Mouse (Mus musculus) hindbrain, postnatal 0 days (tissue): ENCODE results near the gene Acoxl. TPM values are rescaled to one million over a fixed set of nuclear protein-coding genes. Genes with fewer than 3 reads are reported as not detected.

Experiments used
- ATAC-seq: fragments of 200-750 bp; cut with Nextera tagmentation; 2 replicates; pipeline ENCODE4 v1.8.0; 2017; ENCODE audit warnings: mild to moderate bottlenecking, moderate TSS enrichment, moderate library complexity
- DNase-seq: peaks from one replicate; pipeline ENCODE4 v3.0.0-alpha.2; 2015; ENCODE audit warnings: low spot score
- H3K27ac ChIP-seq: fragments of 300-500 bp; sonication (generic); 2 replicates; pipeline ENCODE4 v1.5.1; 2014; ENCODE audit warnings: mild to moderate bottlenecking
- H3K27me3 ChIP-seq: fragments of 300-500 bp; sonication (generic); 2 replicates; pipeline ENCODE4 v1.6.1; 2014; ENCODE audit warnings: low read length, mixed read lengths; ENCODE audit not compliant: insufficient read depth
- H3K36me3 ChIP-seq: fragments of 300-500 bp; sonication (generic); 2 replicates; pipeline ENCODE4 v1.6.1; 2014; ENCODE audit warnings: low read length, mixed read lengths; ENCODE audit not compliant: insufficient read depth
- H3K4me1 ChIP-seq: fragments of 300-500 bp; sonication (generic); 2 replicates; pipeline ENCODE4 v1.6.1; 2014; ENCODE audit warnings: antibody characterized with exemption, low read length, mixed read lengths; ENCODE audit not compliant: insufficient read depth
- H3K4me2 ChIP-seq: fragments of 300-500 bp; sonication (generic); 2 replicates; pipeline ENCODE4 v1.6.1; 2014; ENCODE audit warnings: low read depth, mild to moderate bottlenecking, low read length, moderate library complexity, mixed read lengths
- H3K4me3 ChIP-seq: fragments of 300-500 bp; sonication (generic); 2 replicates; pipeline ENCODE4 v1.5.1; 2014; ENCODE audit warnings: low read length
- H3K9ac ChIP-seq: fragments of 300-500 bp; sonication (generic); replicated peaks from 2 replicates; pipeline ENCODE4 v1.6.1; 2014; ENCODE audit warnings: mild to moderate bottlenecking, low read length, moderate library complexity, mixed read lengths
- H3K9me3 ChIP-seq: fragments of 300-500 bp; sonication (generic); 2 replicates; pipeline ENCODE4 v1.6.1; 2016; ENCODE audit warnings: low read length, mixed read lengths
- CTCF ChIP-seq: IDR thresholded peaks from 2 replicates; pipeline ENCODE4 v1.5.1; 2016; ENCODE audit warnings: antibody characterized with exemption, control low read depth, low read depth
- WGBS: fragments of 180-500 bp; shearing (Covaris S2); extraction: QIAGEN DNeasy Blood & Tissue Kit; methylation state at CpG from one replicate; pipeline ENCODE4 v1.1.7; 2014; 5-methylcytosine and 5-hydroxymethylcytosine counted together
- polyA plus RNA-seq: library from polyadenylated mRNA; unstranded; fragments of >200 nt; fragmentation: Nextera tagmentation; extraction: Ambion mirVana; gene quantifications from 2 replicates; pipeline ENCODE4 v1.2.1, GENCODE M21; 2015
- total RNA-seq: library from RNA; depleted of rRNA; stranded (reverse); fragments of >200 nt; gene quantifications from 2 replicates; pipeline ENCODE4 v1.2.3, GENCODE M21; 2014

Acoxl gene
- total and polyA plus RNA-seq, 2 experiments from 2014 or later = 0.29 to 0.47 TPM

DNA sequence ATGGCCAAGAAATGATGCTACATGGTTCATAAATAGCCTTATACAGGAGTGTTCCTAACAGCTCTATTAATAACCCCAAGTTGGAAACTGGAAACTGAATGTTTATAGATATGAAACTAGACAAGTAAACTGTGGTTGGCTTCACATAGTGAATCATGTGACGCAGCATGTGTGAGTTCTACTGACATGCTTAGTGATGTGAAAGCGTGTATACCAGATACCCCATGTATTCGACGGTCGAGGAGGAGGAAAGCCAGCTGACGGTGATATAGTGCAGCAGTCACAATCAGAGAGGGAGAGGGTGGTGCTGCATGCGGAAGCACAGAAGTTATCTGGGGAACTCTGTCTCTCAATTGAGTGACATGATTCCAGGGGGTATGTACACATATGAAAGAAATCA is 222.8 kb downstream of the Acoxl start:
- DNase-seq (no peak), ATAC-seq (no peak)
- H3K36me3 ChIP-seq = no peaks in the 10 kb centered on the region
- no peaks in the 10 kb centered on the region for H3K27me3 ChIP-seq
- H3K9me3 ChIP-seq = no peaks in the 10 kb centered on the region
- no peaks in the 10 kb centered on the region for H3K4me1 ChIP-seq
- H3K27ac ChIP-seq = no peak overlapping the region
- TF ChIP-seq CTCF = no peak
- H3K4me3 ChIP-seq = no peak overlapping the region
- no peak overlapping the region for H3K4me2 ChIP-seq
- WGBS = 82% methylated on average over 7 of the region's 7 CpGs
- no peak overlapping the region for H3K9ac ChIP-seq

DNA sequence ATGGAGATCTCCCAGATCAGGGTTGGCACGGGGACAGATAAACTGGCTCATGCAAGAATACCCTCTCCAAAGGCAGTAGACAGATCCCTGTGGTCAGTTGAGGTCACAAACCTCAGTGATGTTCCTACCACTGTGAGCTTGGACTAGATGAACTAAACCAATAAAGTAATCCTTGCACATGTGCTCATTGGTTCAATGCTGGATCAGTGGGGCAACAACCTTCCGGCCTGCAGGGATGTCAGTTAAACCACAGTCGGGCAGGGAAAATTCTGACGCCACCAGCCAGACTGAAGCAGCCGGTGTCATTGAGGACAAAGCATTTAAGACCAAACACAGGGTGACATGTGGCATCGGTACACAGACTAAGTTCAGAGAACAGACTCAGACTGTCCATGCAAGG is 224.1 kb downstream of the Acoxl start:
- ATAC-seq (no peak), DNase-seq (no peak)
- WGBS = 93% methylated on average over 6 of the region's 6 CpGs
- TF ChIP-seq CTCF = no peak
- Histone ChIP-seq H3K27me3 (no peaks in the 10 kb centered on the region), H3K4me1 (no peaks in the 10 kb centered on the region), H3K4me2 (no peak overlapping the region), H3K9ac (no peak overlapping the region), H3K27ac (no peak overlapping the region), H3K4me3 (no peak overlapping the region), H3K36me3 (no peaks in the 10 kb centered on the region), H3K9me3 (no peaks in the 10 kb centered on the region)

DNA sequence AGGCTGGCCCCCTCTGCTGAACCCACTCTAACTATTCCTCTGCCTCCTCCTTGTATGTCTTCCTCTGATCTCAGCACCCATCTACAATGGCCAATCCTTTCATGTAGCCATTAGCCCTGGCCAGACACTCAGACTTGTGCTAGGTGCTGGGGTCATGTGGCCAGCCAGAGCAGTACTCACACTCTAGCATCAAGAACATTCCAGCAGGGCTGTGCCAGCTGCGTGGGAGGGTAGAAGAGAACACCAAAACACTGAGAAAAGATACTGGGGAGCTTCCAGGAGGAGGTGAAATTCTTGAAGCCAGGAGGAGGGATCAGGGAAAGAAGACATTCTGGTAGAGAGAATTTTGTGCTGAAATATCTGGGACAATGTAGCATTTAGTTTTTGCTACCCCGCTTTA is 226.3 kb downstream of the Acoxl start:
- Histone ChIP-seq H3K27ac (no peak overlapping the region), H3K4me1 (no peaks in the 10 kb centered on the region), H3K4me2 (no peak overlapping the region), H3K9me3 (no peaks in the 10 kb centered on the region), H3K9ac (no peak overlapping the region), H3K4me3 (no peak overlapping the region), H3K27me3 (no peaks in the 10 kb centered on the region), H3K36me3 (no peaks in the 10 kb centered on the region)
- no peak for DNase-seq
- 85% methylated on average over 2 of the region's 2 CpGs for WGBS
- no peak for TF ChIP-seq CTCF
- ATAC-seq = no peak

DNA sequence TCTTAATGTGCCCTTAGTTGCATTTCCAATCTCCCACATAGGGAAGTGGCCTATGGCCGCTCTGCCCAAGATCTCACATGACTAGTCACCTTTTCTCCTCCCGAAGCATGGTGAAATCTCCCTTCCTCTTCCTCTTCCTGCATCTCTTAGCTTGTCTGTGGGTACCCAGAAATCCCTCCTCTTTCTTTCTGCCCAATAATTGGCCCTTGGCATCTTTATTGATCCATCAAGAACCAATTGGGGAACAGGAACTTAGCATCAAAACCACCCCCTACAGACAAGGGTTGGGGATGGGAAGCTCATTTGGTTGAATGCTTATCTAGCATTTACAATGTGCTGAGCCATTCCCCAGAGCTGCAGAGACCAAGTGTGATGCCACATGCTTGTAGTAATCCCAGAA is 226.9 kb downstream of the Acoxl start:
- no peaks in the 10 kb centered on the region for H3K27me3 ChIP-seq
- no peak overlapping the region for H3K9ac ChIP-seq
- DNase-seq = no peak
- no peak overlapping the region for H3K4me3 ChIP-seq
- H3K4me2 ChIP-seq = no peak overlapping the region
- H3K27ac ChIP-seq = no peak overlapping the region
- no peaks in the 10 kb centered on the region for H3K4me1 ChIP-seq
- no peak for TF ChIP-seq CTCF
- ATAC-seq = no peak
- WGBS = 88% methylated on average over 2 of the region's 2 CpGs
- H3K9me3 ChIP-seq = no peaks in the 10 kb centered on the region
- H3K36me3 ChIP-seq = no peaks in the 10 kb centered on the region

DNA sequence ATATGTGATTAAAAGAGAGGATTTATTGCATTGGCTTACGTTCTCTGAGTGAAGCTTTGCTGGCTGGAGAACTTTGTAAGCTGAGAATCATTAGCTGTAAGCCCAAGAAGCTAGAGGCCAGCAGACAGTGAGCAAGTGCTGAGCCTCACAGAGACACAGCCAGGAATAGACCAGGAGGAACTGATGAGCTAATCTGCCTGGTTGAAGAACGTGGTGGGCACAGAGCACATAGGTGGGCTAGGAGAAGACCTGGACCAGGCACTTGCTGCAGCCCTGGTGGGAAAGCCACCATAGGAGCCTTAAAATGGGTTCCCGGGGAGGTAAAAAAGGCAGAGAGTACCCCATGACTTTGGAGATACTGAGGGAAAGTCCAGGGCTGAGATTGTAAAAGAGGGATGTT is 228.5 kb downstream of the Acoxl start:
- H3K27ac ChIP-seq = no peak overlapping the region
- H3K36me3 ChIP-seq = no peaks in the 10 kb centered on the region
- no peak overlapping the region for H3K4me3 ChIP-seq
- ATAC-seq (no peak), DNase-seq (no peak)
- no peaks in the 10 kb centered on the region for H3K9me3 ChIP-seq
- no peaks in the 10 kb centered on the region for H3K4me1 ChIP-seq
- no peak overlapping the region for H3K4me2 ChIP-seq
- 74% methylated on average over 3 of the region's 3 CpGs for WGBS
- H3K27me3 ChIP-seq = no peaks in the 10 kb centered on the region
- H3K9ac ChIP-seq = no peak overlapping the region
- no peak for TF ChIP-seq CTCF

DNA sequence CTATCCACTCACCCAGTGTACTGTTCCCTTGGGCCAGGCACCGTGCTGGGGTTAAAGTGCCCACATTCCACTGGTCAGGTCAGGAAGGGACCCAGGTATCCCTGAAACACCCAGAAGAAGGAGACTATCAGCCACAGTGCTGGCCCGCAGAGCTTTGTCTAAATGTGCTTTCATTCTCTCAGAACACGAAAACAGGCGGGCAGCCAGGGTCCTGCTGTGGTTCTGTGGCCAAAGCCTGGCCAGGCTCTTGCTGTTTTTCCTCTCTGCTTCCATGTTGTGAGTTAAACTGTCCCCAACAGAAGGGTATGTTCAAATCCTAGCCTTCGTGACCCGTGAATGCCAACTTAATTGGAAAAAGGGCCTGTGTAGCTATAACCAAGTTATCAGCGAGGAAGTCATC is 228.9 kb downstream of the Acoxl start:
- Histone ChIP-seq H3K27ac (no peak overlapping the region), H3K36me3 (no peaks in the 10 kb centered on the region), H3K27me3 (no peaks in the 10 kb centered on the region), H3K4me2 (no peak overlapping the region), H3K4me3 (no peak overlapping the region), H3K9me3 (no peaks in the 10 kb centered on the region), H3K4me1 (no peaks in the 10 kb centered on the region), H3K9ac (no peak overlapping the region)
- TF ChIP-seq CTCF = no peak
- no peak for DNase-seq
- ATAC-seq = no peak
- WGBS = 72% methylated on average over 7 of the region's 7 CpGs

DNA sequence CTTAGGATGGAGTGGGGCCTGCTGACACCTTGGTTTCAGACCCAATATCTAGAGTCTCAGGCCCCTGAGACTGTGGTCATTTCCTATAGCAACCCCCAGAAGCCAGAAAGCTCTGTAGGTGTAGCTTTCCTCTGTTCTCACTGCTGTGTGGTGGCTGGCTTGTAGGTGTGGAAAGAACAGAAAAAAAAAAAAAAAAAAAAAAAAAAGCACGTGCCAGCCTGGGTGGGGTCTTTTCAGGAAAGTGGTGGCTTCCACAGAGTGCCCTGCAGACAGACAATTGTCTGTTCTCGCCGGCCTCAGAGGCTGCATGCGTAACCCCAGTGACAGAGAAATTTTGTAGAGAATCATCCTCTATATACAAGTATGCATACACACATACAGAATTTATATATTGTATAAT is 229.5 kb downstream of the Acoxl start:
- no peak overlapping the region for H3K27ac ChIP-seq
- no peak overlapping the region for H3K4me3 ChIP-seq
- DNase-seq = no peak
- no peak for TF ChIP-seq CTCF
- WGBS = 80% methylated on average over 4 of the region's 4 CpGs
- no peaks in the 10 kb centered on the region for H3K9me3 ChIP-seq
- H3K4me2 ChIP-seq = no peak overlapping the region
- ATAC-seq = no peak
- no peaks in the 10 kb centered on the region for H3K27me3 ChIP-seq
- H3K9ac ChIP-seq = no peak overlapping the region
- no peaks in the 10 kb centered on the region for H3K36me3 ChIP-seq
- H3K4me1 ChIP-seq = no peaks in the 10 kb centered on the region
